ENCODE assay signal across 18 mouse cellular contexts in genomic region chr8:95785591-95785990, GRCm38 (mm10). TPM values are rescaled to one million over a fixed set of nuclear protein-coding genes. Genes with fewer than 3 reads are reported as not detected.
DNase-seq lines count a peak whose midpoint lies in the region; TF ChIP-seq lines count a peak whose summit lies in the region.
"Had no signal": no experiment of that assay in that cellular context is flagged by ENCODE, and none has a peak within 500 bp of the region (broad histone marks: within the 10 kb centered on the region; RNA-seq: fewer than 3 reads in every experiment).

No protein-coding gene starts in this region.

- H3K27ac ChIP-seq in layer of hippocampus, adult 2 months = no peak overlapping the region
- H3K27ac ChIP-seq: embryonic facial prominence, embryonic 10.5 days; embryonic facial prominence, embryonic 12.5 days; forebrain, embryonic 13.5 days; forebrain, embryonic 15.5 days had no signal

- H3K4me3 ChIP-seq in layer of hippocampus, adult 2 months = no peak overlapping the region
- H3K4me3 ChIP-seq: embryonic facial prominence, embryonic 10.5 days; embryonic facial prominence, embryonic 12.5 days; forebrain, embryonic 13.5 days; forebrain, embryonic 15.5 days had no signal

- peak; percentile 34 to 68 for DNase-seq in adrenal gland, adult (ENCODE audit: inconsistent age in 2 of 2, low spot score in 1 of 2)
- DNase-seq in adrenal gland, postnatal 10 days = no peak
- peak; percentile 36 for DNase-seq in adrenal gland, adult 8-10 months
- DNase-seq in adrenal gland, adult 18-20 months (ENCODE audit: low spot score in 2 of 2) = no peak
- DNase-seq in 416B (ENCODE audit: low read depth) = peak; percentile 31
- DNase-seq in adrenal gland, postnatal 25 days = peak; percentile 16
- no peak for DNase-seq in layer of hippocampus, adult 2 months (ENCODE audit: low spot score in 2 of 2)
- DNase-seq in right cerebral cortex, postnatal 14 days = no peak
- DNase-seq: cerebellum, adult 11-12 months; cerebellum, adult 2 months; cerebellum, adult 9-10 months; cerebellum, postnatal 10 days; cerebellum, postnatal 25 days; forebrain, postnatal 0 days had no signal

- no peak for TF ChIP-seq CTCF in layer of hippocampus, adult 2 months (conservative IDR thresholded peaks at IDR 0.05)

RNA-seq across cellular contexts. Expression of gene Cnot1, which starts 21.7 kb away (rescaled TPM):
- total RNA-seq in adrenal gland, postnatal 10 days (2021) = 100 to 1,000 TPM; 120 to 163 TPM
- total RNA-seq in adrenal gland, adult 8-10 months (2022) = 100 to 1,000 TPM; 150 to 189 (median 178) TPM
- 100 to 1,000 TPM; 119 to 147 TPM for total RNA-seq in adrenal gland, adult 18-20 months (2021)
- total RNA-seq in adrenal gland, postnatal 25 days (2021) = 199 and 203 TPM in 2 replicates
- 100 to 1,000 TPM; 130 to 144 TPM for total RNA-seq in layer of hippocampus, adult 2 months (2021)

RNA-seq across cellular contexts. Expression of gene Sap18b, which starts 39.6 kb away (rescaled TPM):
- total RNA-seq in adrenal gland, postnatal 10 days (2021) = 100 to 1,000 TPM; 154 to 168 TPM
- total RNA-seq in adrenal gland, adult 8-10 months (2022) = 100 to 1,000 TPM in 2 of 4 experiments, 10 to 100 TPM in 2; 70.8 to 216 (median 120) TPM
- total RNA-seq in adrenal gland, adult 18-20 months (2021) = 100 to 1,000 TPM; 163 to 197 TPM
- total RNA-seq in adrenal gland, postnatal 25 days (2021) = 190 and 199 TPM in 2 replicates
- 100 to 1,000 TPM; 123 to 140 TPM for total RNA-seq in layer of hippocampus, adult 2 months (2021)

Comparison
In these comparisons a context has a peak if more than half of its experiments do, and no peak if none do; other contexts are left out.
1. DNase-seq: peak in adrenal gland, adult (2 of 2), adrenal gland, adult 8-10 months (single experiment), 416B (single experiment) and adrenal gland, postnatal 25 days (single experiment); none in adrenal gland, postnatal 10 days (single experiment), adrenal gland, adult 18-20 months (0 of 2), layer of hippocampus, adult 2 months (0 of 2) and right cerebral cortex, postnatal 14 days (single experiment).